Mouse (Mus musculus): Measurements from ENCODE around the gene Gm10491. TPM values are rescaled to one million over a fixed set of nuclear protein-coding genes. Genes with fewer than 3 reads are reported as not detected.
"Not testable (repeated sequence)": the region's sequence is repeated elsewhere in the genome, so short reads cannot be mapped to it uniquely, and the experiment has no call there.

Gm10491 gene
- total and polyA plus RNA-seq, 2 experiments from 2014 or later, result not detected

- H3K9me3 ChIP-seq (ENCODE audit: low read length), result no peaks in the 10 kb centered on the region
- WGBS, result 60% methylated on average over 7 of the region's 11 CpGs
- H3K9ac ChIP-seq (replicated peaks; ENCODE audit: low read length, poor library complexity, severe bottlenecking), result no peak overlapping the region
- DNase-seq (ENCODE audit: low spot score), result no peak
- no peak overlapping the region for H3K4me3 ChIP-seq (ENCODE audit: low read depth, low read length)
- peaks cover 13% of the 10 kb centered on the region; the same call in 1 of the 2 replicates for H3K36me3 ChIP-seq (ENCODE audit: insufficient read depth, low read length)
- no peaks in the 10 kb centered on the region for H3K4me1 ChIP-seq (ENCODE audit: insufficient read depth, low read length)
- no peaks in the 10 kb centered on the region for H3K27me3 ChIP-seq (ENCODE audit: insufficient read depth, low read length)
- ATAC-seq (ENCODE audit: low FRiP score), result no peak
- H3K27ac ChIP-seq (ENCODE audit: low read depth, low read length), result no peak overlapping the region
- TF ChIP-seq CTCF (IDR thresholded peaks at IDR 0.05), result peak; percentile 36
- H3K4me2 ChIP-seq (ENCODE audit: low read depth, low read length, poor library complexity, severe bottlenecking), result no peak overlapping the region
Observed at GRCm38 (mm10) chrX:7936874-7937273, 29.2 kb upstream of the Gm10491 start.

DNA sequence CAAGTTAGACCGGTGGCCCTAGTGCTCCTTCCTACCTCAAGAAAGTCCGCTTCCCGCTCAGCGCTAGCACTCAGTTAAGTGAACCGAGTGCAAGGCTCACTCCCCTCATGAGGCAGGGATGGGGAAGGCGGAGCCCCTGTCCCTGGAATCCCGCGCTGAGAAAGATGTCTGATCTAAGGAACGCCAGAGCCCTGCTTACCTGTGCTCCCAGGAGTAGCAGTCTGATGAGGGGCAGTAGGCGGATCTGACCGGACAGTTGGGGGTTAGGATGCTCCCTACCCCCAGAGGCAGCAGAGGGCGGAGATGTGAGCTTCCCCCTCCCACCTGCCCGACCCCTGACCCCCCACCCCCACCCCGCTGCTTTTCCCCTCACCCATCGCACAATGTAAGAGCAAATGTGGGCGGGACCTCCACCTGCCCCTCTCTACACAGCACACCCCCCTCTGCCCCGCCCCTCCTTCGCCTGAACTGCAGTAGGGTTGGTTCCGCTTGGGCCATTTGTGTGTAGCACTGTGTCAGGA lies 20.7 kb upstream of the Gm10491 start, which contains the start of gene Eras:
Eras (minus strand) TSS at position 338 of the 521 bp plus-strand sequence.
- no peak within 1 kb of the TSS for H3K4me3 ChIP-seq (ENCODE audit: low read depth, low read length)
- H3K27me3 ChIP-seq (ENCODE audit: insufficient read depth, low read length), result no peaks in the 10 kb centered on the region
- H3K4me2 ChIP-seq (ENCODE audit: low read depth, low read length, poor library complexity, severe bottlenecking), result no peak within 1 kb of the TSS
- H3K9ac ChIP-seq (replicated peaks; ENCODE audit: low read length, poor library complexity, severe bottlenecking), result no peak within 1 kb of the TSS
- DNase-seq (ENCODE audit: low spot score) (no peak), ATAC-seq (ENCODE audit: low FRiP score) (no peak)
- H3K27ac ChIP-seq (ENCODE audit: low read depth, low read length), result no peak within 1 kb of the TSS
- no peaks in the 10 kb centered on the region for H3K4me1 ChIP-seq (ENCODE audit: insufficient read depth, low read length)
- TF ChIP-seq CTCF (IDR thresholded peaks at IDR 0.05), result no peak
- H3K36me3 ChIP-seq (ENCODE audit: insufficient read depth, low read length), result peaks cover 8% of the 10 kb centered on the region
- no peaks in the 10 kb centered on the region; the same call in 1 of the 2 replicates for H3K9me3 ChIP-seq (ENCODE audit: low read length)
- WGBS, result 25% methylated on average over 16 of the region's 19 CpGs

- DNase-seq (ENCODE audit: low spot score), result no peak
- no peaks in the 10 kb centered on the region for H3K4me1 ChIP-seq (ENCODE audit: insufficient read depth, low read length)
- no peaks in the 10 kb centered on the region; the same call in 1 of the 2 replicates for H3K9me3 ChIP-seq (ENCODE audit: low read length)
- ATAC-seq (ENCODE audit: low FRiP score), result no peak
- H3K4me2 ChIP-seq (ENCODE audit: low read depth, low read length, poor library complexity, severe bottlenecking), result no peak overlapping the region
- no peak overlapping the region for H3K9ac ChIP-seq (replicated peaks; ENCODE audit: low read length, poor library complexity, severe bottlenecking)
- no peak overlapping the region for H3K4me3 ChIP-seq (ENCODE audit: low read depth, low read length)
- H3K27me3 ChIP-seq (ENCODE audit: insufficient read depth, low read length), result no peaks in the 10 kb centered on the region
- H3K36me3 ChIP-seq (ENCODE audit: insufficient read depth, low read length), result peaks cover 7% of the 10 kb centered on the region
- H3K27ac ChIP-seq (ENCODE audit: low read depth, low read length), result no peak overlapping the region
- TF ChIP-seq CTCF (IDR thresholded peaks at IDR 0.05), result no peak
- 36% methylated on average over 10 of the region's 10 CpGs for WGBS
Observed at GRCm38 (mm10) chrX:7927116-7927515, 19.5 kb upstream of the Gm10491 start.

- Histone ChIP-seq H3K27me3 (ENCODE audit: insufficient read depth, low read length) (no peaks in the 10 kb centered on the region), H3K4me3 (ENCODE audit: low read depth, low read length) (no peak overlapping the region), H3K4me2 (ENCODE audit: low read depth, low read length, poor library complexity, severe bottlenecking) (no peak overlapping the region), H3K4me1 (ENCODE audit: insufficient read depth, low read length) (no peaks in the 10 kb centered on the region), H3K9me3 (ENCODE audit: low read length) (no peaks in the 10 kb centered on the region; the same call in 1 of the 2 replicates), H3K27ac (ENCODE audit: low read depth, low read length) (no peak overlapping the region), H3K36me3 (ENCODE audit: insufficient read depth, low read length) (peaks cover 4% of the 10 kb centered on the region), H3K9ac (replicated peaks; ENCODE audit: low read length, poor library complexity, severe bottlenecking) (no peak overlapping the region)
- no peak for TF ChIP-seq CTCF (IDR thresholded peaks at IDR 0.05)
- 77% methylated on average over 6 of the region's 6 CpGs for WGBS
- no peak for DNase-seq (ENCODE audit: low spot score)
- ATAC-seq (ENCODE audit: low FRiP score), result no peak
Observed at GRCm38 (mm10) chrX:7926266-7926665, 18.6 kb upstream of the Gm10491 start.

GRCm38 (mm10) chrX:7922032-7922431 lies 14.4 kb upstream of the Gm10491 start:
- Histone ChIP-seq H3K9ac (replicated peaks; ENCODE audit: low read length, poor library complexity, severe bottlenecking) (peak overlapping the region; percentile 77), H3K4me3 (ENCODE audit: low read depth, low read length) (peak overlapping the region; percentile 48), H3K36me3 (ENCODE audit: insufficient read depth, low read length) (no peaks in the 10 kb centered on the region; the same call in 1 of the 2 replicates), H3K4me2 (ENCODE audit: low read depth, low read length, poor library complexity, severe bottlenecking) (peak overlapping the region; percentile 62), H3K9me3 (ENCODE audit: low read length) (no peaks in the 10 kb centered on the region), H3K27ac (ENCODE audit: low read depth, low read length) (peak overlapping the region; percentile 77), H3K27me3 (ENCODE audit: insufficient read depth, low read length) (no peaks in the 10 kb centered on the region), H3K4me1 (ENCODE audit: insufficient read depth, low read length) (no peaks in the 10 kb centered on the region)
- peak; percentile 14 for DNase-seq (ENCODE audit: low spot score)
- ATAC-seq (ENCODE audit: low FRiP score), result no peak
- WGBS, result 16% methylated on average over 31 of the region's 48 CpGs
- TF ChIP-seq CTCF (IDR thresholded peaks at IDR 0.05), result no peak

DNA sequence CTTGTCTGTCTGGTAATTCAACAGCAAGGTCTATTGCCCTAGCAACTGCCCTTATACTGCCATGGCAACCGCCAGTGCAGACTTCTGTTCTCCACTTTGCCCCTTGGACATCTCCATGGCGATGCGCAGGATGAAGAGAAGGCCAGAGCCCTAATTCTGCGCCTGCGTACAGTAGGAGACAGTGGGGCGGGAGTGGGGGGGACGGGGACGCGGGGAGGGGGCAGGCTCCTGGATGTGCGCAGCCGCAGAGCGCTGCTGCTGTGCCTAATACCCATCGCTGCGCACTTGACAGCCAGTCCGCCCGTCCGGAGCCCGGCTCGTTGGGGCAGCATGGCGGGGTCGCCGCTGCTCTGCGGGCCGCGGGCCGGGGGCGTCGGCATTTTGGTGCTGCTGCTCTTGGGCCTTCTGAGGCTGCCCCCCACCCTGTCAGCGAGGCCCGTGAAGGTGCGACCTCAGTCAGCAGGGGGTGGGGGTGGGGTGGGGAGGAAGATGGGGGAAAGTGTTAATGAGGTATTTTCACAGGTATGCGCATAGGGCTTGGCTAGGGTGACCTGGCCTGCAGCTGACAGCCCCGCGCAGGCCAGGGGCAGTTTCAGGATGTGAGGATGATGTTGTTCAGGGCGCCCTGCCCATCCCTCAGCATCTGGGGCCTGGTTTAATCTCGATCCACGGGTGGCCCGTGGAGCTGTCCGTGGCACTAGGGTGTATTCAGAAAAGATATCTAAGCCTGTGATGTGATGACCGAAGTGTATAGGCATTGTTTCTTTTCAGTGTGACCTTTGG lies 12.2 kb upstream of the Gm10491 start, which contains the start of gene Pcsk1n:
Pcsk1n (plus strand) TSS at position 222 of the 783 bp plus-strand sequence.
- peak; percentile 88 for DNase-seq (ENCODE audit: low spot score)

DNA sequence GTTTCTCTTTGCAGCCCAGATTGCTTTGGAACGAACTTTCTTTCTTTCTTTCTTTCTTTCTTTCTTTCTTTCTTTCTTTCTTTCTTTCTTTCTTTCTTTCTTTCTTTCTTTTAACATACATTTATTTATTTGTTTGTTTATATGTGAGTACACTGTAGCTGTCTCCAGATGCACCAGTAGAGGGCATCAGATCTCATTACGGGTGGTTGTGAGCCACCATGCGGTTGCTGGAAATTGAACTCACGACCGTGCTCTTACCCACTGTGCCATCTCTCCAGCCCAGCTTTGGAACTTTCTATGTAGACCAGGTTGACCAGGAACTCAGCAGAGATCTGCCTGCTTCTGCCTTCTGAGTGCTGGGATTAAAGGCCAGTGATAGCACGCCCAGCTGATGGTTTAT lies 10.3 kb upstream of the Gm10491 start:
- not testable (repeated sequence) for H3K4me3 ChIP-seq (ENCODE audit: low read depth, low read length); ATAC-seq (ENCODE audit: low FRiP score); H3K9ac ChIP-seq (replicated peaks; ENCODE audit: low read length, poor library complexity, severe bottlenecking); H3K9me3 ChIP-seq (ENCODE audit: low read length); H3K27me3 ChIP-seq (ENCODE audit: insufficient read depth, low read length); DNase-seq (ENCODE audit: low spot score); H3K4me1 ChIP-seq (ENCODE audit: insufficient read depth, low read length); H3K36me3 ChIP-seq (ENCODE audit: insufficient read depth, low read length); H3K27ac ChIP-seq (ENCODE audit: low read depth, low read length); H3K4me2 ChIP-seq (ENCODE audit: low read depth, low read length, poor library complexity, severe bottlenecking)
- 79% methylated on average over 6 of the region's 6 CpGs for WGBS

More for the DNA sequence above, 12.2 kb upstream of the Gm10491 start, which contains the start of gene Pcsk1n:
- H3K36me3 ChIP-seq (ENCODE audit: insufficient read depth, low read length), result no peaks in the 10 kb centered on the region; the same call in 1 of the 2 replicates
- ATAC-seq (ENCODE audit: low FRiP score), result peak; percentile 91
- no peaks in the 10 kb centered on the region for H3K27me3 ChIP-seq (ENCODE audit: insufficient read depth, low read length)
- H3K4me2 ChIP-seq (ENCODE audit: low read depth, low read length, poor library complexity, severe bottlenecking), result peak within 1 kb of the TSS; percentile 62
- no peak for TF ChIP-seq CTCF (IDR thresholded peaks at IDR 0.05)
- H3K9ac ChIP-seq (replicated peaks; ENCODE audit: low read length, poor library complexity, severe bottlenecking), result peak within 1 kb of the TSS; percentile 77
- H3K9me3 ChIP-seq (ENCODE audit: low read length), result no peaks in the 10 kb centered on the region
- peak within 1 kb of the TSS; percentile 48 for H3K4me3 ChIP-seq (ENCODE audit: low read depth, low read length)
- no peaks in the 10 kb centered on the region for H3K4me1 ChIP-seq (ENCODE audit: insufficient read depth, low read length)
- 14% methylated on average over 33 of the region's 40 CpGs for WGBS
- peak within 1 kb of the TSS; percentile 77 for H3K27ac ChIP-seq (ENCODE audit: low read depth, low read length)

All from midbrain, postnatal 0 days (tissue).